Mouse (Mus musculus) hindlimb bud, embryonic 11.5 days (tissue): Measurements from ENCODE around the gene Nxpe3.

Experiments used
- DNase-seq: peaks from one replicate; pipeline ENCODE4 v3.0.0-alpha.2; 2012; ENCODE audit warnings: low read depth, low spot score; ENCODE audit errors: extremely low spot score

The Nxpe3 gene

DNA sequence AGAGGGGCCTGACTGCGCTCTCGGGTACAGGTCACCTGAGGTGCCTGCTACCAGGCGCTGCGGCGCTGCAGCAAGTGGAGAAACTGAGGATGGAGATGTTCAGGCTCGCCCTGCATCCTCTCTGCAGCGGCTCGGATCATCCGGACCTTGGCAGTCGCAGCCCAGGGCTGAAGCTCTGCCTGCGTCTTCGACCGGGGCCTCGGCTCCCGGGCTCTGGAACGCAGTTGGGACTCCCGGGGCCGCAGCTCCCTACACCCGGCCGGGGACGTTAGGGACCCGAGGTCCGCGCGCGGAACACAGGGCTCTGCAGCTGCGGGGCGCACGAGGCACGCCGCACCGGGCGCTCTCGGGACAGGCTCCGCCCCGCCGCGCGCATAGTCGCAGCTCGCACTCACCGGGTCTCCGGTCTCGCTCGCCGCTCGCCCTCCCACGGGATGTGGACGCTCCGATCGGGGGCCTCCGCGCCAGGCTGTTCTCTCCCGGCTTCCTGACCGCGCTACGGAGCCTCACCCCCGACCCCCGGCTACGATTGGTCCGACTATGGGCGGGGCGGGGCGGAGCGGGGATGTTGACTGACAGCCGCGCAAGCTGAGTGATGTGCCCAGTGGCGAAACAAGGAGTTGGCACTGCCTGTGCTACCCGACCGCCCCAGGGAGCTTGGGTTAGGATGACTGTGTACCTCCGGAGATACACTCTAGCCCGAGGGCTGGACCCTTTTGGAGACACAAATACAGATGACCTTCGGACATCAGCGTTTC, at the start of gene Nxpe3:
TSS of gene Nxpe3 (minus strand) at position 393 of the 758 bp plus-strand sequence.
- peak; percentile 30 for DNase-seq

DNA sequence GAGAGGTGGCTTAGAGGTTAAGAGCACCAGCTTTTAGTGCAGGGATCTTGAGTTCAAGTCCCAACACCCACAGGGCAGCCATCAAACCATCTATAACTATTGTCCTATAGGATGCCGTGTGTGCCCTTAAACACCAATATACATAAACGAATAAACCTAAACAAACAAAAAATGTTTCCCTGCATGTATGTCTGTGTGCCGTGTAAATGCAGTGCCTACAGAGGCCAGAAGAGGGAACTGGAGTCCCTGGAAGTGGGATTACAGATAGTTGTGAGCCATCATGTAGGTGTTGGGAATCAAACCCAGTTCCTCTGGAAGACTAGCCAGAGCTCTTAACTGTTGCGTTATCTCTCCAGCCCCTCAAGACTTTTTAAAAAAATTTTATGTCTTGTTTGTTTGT, 45.7 kb upstream of the Nxpe3 start:
- no peak for DNase-seq

DNA sequence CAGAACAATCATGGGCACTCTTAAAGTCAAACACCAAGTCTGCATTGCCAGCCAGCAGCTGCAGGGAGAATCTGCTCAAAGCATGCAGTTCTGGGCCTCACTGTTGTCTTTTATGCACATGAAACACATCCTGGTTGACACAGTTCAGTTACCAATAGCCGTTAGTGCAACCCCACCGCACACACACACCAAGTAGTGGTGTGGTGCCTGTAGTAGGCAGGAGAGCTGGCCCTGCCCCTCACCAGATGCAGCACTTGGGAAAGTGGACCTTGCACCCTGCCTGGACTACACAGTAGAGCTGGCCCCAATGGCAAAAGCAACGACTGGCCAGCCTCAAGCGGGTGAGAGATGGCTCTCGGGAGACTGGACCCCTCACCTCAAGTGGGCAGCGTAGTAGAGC, 44.6 kb upstream of the Nxpe3 start:
- DNase-seq, result no peak

GRCm38 (mm10) chr16:55938761-55939160, 43.7 kb upstream of the Nxpe3 start:
- DNase-seq, result no peak

GRCm38 (mm10) chr16:55934453-55935037, 39.5 kb upstream of the Nxpe3 start, which contains the start of gene Cep97:
Cep97 (minus strand) TSS chr16:55934855.
- peak; percentile 92 for DNase-seq

GRCm38 (mm10) chr16:55933681-55934343, 38.7 kb upstream of the Nxpe3 start:
- peak; percentile 16 for DNase-seq

- no peak for DNase-seq
These were observed 28.9 kb upstream of the Nxpe3 start for GRCm38 (mm10) chr16:55924010-55924409.

- DNase-seq, result no peak
These were observed 27.0 kb upstream of the Nxpe3 start for GRCm38 (mm10) chr16:55922079-55922478.

DNA sequence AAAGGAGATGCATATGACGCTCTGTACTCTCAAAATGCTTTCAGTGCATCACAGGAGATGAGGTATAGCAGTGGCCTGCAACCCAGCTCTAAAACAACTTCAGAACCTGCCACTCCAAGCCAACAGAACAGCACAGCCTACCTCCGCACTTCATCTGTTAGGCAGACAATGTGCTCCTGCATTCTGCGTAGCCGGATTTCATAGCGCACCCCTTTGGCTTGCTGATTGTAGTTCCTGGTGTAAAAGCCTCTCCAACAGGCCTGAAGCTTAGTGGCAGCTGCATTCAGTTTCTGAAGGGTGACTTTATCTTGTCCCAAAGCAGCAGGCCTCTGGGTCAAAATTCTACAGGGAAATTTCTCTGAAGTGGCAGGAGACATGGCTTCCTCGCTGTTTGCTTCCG, 19.6 kb upstream of the Nxpe3 start:
- DNase-seq, result no peak

DNA sequence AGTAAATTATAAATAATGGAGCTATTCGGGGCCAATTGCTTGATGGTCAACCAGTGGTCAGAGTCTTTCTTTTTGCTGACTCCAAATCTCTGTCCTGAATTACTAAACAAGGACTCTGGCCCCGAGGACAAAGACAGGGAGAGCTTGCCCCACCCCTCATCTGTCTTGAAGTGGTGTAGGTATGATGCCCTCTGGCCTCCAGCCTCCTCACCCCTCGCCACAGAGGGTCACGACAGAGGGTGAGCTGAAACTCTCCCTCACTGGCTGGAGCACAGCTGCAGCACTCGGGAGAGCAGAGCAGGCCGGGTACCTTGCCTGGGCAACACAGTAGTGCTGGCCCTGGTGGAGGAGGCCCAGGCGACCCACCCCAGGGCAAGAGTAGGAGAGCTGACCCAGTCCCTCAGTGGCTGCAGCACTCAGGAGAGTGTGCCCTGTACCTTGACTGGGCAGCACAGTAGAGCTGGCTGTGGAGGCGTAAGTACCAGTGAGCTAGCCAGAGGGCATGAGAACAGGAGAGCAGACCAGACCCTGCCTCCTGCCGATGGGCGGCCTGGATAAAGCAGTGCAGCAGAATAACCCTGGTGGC, 15.2 kb upstream of the Nxpe3 start:
- no peak for DNase-seq

GRCm38 (mm10) chr16:55906928-55907679, 12.0 kb upstream of the Nxpe3 start:
- no peak for DNase-seq

GRCm38 (mm10) chr16:55905370-55905769, 10.3 kb upstream of the Nxpe3 start:
- no peak for DNase-seq

GRCm38 (mm10) chr16:55901839-55902756, 7.0 kb upstream of the Nxpe3 start:
- no peak for DNase-seq

DNA sequence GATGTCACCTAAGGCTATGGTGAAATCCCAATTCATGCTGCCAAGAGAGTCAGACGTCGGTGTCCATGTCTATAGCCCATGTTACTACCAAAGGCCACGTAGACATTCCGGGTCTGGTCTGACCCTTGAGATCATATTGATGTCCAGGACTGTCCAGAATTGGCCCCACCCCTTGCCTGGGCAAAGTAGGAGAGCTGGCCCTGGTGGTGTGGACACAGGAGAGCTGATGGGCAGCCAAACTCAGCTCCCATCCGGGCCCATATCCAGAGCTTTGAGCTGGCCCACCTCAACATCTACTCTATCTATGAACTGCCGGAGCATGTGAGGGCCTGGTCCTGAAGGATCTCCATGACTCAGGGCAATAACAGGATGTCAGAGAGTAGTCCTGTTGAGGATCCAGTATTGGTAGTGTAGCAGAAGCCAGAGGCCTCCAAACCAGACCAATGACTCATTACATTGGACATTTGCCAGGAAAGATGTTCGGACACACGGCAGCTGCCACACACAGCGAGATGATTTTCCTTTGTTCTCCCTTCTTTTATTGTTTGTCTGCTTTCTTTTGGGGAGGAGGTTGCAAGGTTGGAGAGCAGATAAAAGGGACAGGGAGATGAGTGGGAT, 3.4 kb upstream of the Nxpe3 start:
- DNase-seq, result no peak

GRCm38 (mm10) chr16:55895651-55896095, 588 bp upstream of the Nxpe3 start:
- DNase-seq, result peak; percentile 14

DNA sequence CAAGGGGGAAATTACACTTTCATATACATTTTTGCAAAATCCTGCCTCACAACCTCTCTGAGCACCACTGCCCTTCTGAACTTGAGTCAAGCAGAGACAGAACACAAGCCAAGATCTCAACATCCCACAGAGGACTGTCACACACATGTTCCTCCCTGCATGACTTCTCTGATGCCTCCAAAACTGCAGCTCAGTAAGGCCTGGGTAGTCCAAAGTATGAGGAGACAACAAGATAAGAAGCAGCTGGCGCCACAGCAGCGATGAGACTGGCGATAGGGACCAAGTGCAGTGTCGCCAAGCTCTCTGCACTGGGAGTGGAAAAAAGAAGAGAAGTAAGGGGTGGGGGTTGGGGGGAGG, 571 bp downstream of the Nxpe3 start:
- DNase-seq, result no peak

GRCm38 (mm10) chr16:55893410-55894107, 1.5 kb downstream of the Nxpe3 start:
- DNase-seq, result no peak

DNA sequence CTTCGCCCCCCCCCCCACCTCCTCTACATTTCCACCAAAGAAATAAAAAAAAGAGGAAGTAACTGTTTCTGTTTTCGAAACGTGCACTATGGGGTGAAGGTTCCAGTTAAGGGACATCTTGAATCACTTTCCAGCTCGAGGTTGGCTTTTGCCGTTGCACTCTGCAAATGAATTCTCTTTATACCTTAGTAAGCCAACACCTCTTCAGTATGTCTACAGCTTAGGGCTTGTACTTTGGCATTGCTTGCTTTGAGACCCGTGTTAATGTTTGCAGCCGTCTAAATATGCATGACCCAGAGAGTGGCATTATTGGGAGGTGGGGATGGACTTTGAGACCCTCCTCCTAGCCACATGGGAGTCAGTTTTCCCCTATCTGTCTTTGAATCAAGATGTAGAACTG, 2.6 kb downstream of the Nxpe3 start:
- no peak for DNase-seq

GRCm38 (mm10) chr16:55891346-55891745, 3.7 kb downstream of the Nxpe3 start:
- no peak for DNase-seq
